Mouse (Mus musculus) fat pad, adult 2 months (tissue): ENCODE results near the gene Mettl16.
A peak's percentile ranks its signal among the peaks of the same experiment; 100 is the strongest.

Experiments used
- DNase-seq: peaks from one replicate; pipeline ENCODE4 v3.0.0-alpha.2; 2011; ENCODE audit warnings: low read depth, low spot score; ENCODE audit errors: extremely low read depth

Gene Mettl16

DNA sequence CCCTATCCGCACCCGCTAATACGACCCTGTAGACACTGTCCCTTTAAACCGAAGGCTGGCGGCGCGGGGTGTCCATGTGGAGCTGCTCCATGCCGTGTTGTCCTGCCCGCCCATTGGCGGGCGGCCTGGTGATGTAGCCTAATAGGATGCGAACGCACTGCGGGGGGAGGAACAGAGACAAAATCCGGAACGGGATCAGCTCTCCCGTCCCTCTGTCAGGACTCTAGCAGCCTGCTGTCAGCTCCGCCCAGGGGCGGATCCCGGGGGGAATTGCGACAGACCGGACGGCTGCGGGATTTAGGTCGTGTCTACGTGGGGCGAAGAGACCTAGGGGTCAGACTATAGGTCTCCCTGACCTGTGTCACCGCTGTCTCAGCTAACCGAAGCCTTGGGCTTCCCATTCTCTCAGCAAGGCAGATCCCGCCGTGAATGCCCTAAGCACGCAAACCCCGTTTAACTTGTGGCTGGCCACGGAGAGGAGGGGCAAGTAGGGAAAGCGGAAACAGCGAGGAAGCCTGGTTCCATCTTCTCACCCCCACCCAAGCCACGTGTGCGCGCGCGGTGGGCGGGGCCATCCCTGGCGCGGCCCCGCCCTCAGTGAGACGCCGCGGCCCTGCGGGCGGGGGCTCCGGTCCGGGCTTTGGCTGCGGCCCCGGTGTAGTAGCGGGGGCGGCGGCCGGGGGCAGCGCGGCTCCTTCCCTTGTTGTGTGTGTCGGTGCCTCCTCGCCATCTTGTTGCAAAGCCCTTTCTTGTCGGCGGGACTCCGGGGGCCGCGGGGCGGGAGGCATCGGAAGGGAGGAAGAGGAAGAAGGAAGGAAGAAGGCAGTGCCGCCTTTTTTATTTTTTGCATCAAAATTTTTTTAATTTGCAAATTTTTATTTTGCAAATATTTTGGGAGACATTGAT is 59.9 kb downstream of the Mettl16 start, which contains the start of gene Mnt:
Gene Mnt, plus strand, starts transcription at position 665 of the 906 bp plus-strand sequence.
- DNase-seq = peak; percentile 95

- DNase-seq = no peak
These were observed 60.6 kb downstream of the Mettl16 start for GRCm38 (mm10) chr11:74831191-74831605.

DNA sequence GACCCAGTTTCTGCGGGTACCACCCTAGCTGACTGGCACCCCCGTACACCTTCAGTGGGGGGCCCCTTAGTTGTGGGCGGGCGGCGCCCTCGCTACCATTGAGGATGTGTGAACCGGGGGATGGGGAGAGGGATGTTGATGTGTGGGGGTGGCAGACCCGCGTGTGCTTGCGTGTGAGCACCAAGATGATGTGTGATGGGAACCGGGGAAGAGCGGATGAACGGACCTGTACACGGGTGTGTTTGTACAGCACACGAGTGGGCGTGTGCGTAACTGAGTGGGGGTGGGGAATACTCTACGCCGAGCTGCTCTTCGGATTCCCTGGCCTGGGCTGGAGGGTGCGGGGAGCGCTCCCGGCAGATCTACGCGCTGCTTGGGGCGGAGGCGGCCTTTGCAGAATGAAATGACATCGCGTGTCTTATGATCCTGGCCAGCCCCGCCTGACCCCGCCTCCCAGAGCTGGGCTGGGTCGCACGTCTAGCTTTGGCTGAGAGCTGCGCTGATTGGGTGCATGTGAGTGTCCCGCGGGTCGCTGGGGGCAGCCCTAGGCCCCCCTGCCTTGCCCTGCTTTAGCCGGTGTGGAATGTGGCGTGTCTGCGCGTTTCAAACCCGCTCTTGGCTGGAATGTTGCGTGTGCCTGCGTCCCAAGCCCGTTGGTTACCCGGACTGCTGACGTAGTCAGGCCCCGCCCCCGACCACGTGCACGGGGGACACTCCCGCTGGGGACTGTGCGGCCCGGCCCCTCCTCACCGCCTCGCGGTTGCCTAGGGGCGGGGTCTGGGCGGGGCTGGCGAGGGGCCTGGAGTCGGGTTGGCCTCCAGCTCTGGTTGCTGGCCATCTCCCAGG is 61.2 kb downstream of the Mettl16 start:
- no peak for DNase-seq

GRCm38 (mm10) chr11:74832503-74833143 is 62.0 kb downstream of the Mettl16 start:
- no peak for DNase-seq

GRCm38 (mm10) chr11:74833536-74834358 is 63.1 kb downstream of the Mettl16 start:
- no peak for DNase-seq

- no peak for DNase-seq
These were observed 63.7 kb downstream of the Mettl16 start for GRCm38 (mm10) chr11:74834359-74834638.

GRCm38 (mm10) chr11:74834650-74835277 is 64.1 kb downstream of the Mettl16 start:
- DNase-seq = no peak

- no peak for DNase-seq
These were observed 65.1 kb downstream of the Mettl16 start for GRCm38 (mm10) chr11:74835593-74836224.

DNA sequence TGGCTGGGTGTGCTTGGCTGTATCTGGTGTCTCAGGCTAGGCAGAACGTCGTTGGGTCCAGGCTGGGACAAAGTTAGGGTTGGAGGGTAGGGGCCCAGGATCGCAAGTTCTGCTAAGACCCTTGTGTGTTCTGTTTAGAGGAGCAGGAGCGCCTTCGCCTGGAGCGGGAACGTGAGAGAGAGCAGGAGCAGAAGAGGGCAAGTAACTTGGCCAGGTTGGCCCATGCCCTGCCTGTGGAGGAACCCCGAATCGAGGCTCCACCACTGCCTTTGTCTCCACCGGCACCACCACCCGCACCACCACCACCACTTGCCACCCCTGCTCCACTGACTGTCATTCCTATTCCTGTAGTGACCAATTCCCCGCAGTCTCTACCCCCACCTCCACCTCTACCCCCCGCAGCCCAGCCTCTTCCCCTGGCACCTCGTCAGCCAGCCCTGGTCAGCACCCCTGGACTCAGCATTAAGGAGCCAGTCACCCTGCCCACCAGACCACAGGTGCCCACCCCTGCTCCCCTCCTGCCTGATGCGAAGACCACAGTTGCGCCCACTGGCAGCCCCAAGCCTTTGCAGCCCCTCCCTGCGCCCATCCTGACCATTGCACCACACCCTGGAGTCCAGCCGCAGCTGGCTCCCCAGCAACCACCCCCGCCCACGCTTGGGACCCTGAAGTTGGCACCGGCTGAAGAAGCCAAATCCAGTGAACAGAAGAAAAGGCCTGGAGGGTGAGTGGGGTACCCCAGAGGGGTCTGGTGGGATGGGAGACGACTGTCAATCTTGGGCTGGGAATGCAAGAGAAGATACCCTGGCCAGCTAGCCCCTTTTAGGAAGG is 65.8 kb downstream of the Mettl16 start:
- DNase-seq = no peak

DNA sequence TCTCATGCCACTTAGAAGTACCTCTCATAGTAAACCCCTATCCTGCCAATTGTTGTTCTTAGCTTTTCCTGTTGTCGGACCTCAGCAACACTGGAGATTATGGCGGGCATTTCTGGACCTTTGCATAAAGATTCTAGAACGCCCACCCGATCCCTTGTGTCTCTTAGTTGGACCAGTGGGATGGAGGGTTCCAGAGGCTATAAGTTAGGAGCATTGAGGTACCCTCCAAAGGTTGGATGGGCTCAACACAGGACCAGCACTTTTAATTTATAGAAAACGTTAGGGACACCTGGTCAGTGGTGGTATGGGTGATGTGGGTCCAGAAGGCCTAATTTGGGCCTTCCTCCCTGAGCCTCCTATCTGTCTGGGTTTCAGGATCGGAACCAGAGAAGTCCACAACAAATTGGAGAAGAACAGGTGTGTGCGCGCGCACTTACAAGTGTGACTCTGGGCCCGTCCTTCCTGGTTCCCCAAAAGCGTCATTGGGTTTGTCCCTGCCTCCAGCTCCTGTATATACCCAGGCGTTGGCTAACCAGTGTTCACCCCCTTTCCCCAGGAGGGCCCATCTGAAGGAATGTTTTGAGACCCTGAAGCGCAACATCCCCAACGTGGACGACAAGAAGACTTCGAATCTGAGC is 66.5 kb downstream of the Mettl16 start:
- DNase-seq = no peak

DNA sequence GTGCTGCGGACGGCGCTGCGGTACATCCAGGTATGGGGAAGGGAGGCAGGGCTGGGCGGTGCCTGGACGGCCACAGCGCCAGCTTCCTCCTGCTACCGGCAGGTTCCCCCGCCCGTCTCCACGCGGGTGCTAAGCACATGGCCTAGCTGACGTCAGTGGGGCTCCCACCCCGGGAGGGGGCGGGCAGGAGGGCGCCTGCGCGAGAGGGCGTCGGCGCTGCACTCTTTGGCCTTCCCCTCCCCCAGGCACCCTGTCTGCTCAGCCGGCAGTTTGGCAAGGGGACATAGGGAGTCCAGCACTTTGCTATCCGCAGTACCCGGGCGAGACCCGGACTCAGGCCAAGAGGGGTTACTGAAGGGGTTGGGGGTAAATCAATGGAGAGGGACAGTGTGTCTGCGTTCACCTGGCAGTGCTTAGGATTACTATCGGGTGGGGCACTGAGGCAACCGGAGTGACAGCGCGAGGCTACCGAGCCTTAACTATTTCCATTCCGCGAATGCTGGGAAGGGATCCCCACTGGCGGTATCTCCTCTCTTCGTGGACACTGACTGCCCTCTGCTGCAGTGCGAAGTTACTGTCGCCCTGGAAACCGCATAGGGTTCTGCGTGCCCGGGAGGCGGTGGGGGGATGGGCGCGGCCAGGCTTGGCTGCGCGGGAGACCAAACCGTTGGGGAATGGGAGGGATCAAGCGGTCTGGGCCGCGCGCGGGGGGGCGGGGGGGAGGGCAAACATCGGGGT is 67.2 kb downstream of the Mettl16 start:
- DNase-seq = no peak

DNA sequence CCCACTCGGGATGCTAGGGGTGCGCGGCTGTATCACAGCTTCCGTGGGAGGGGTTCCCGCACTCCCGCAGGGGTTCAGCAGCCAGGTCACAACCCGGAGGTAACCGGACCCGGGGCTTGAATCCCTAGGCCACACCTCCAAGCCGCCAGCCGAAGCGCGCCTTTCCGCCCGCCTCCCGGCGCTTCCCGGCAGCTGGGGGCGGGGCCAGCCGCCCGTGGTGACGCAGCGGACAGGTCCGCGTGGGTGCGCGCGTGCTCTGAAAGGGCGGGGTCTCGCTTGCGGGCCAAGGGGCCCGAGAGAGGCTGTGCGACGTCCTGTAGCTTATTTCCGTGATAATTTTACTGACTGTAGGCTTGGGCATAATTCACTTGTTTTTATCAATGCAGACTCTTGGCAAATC is 67.8 kb downstream of the Mettl16 start:
- DNase-seq = no peak

GRCm38 (mm10) chr11:74838971-74839370 is 68.3 kb downstream of the Mettl16 start:
- DNase-seq = no peak

DNA sequence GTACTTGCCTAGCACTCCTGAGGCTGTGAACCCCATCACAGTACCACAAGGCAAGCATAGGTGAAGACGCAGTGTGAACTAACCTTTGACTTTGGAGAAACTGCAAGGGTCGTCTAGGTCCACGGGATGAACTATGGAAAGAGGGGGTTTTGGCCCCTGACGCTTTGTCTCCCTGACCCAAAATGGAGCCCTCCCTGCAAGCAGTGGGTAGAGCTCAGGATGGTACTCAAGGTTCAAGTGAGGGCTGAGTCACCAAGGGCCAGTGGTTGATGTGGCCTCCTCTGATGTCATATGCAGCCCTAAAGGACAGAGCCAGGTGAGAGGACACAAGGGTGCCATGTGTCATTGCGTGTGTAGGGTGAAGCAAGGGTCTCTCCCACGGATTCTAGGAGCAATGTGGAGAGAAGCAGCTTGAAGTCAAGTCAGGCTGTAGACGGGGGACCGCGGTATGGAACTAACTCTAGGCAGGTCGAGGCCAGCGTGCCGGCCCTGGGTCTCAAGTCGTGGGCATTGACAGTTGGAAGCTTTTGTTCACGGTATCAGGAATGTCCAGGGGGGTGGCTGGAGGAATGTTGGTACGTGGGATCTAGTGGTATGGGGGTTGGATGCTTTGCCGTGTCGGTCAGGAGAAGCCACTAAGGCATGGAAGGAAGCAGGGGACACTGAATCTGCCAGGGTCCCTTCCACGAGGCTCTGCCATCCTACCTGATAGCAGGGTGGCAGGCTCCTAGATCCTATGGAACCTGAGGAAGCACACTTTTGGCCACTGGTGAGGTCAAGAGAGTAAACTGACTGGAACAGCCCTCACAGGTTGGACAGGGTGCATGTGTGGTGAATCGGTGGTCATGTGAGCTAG is 69.5 kb downstream of the Mettl16 start:
- no peak for DNase-seq

- no peak for DNase-seq
These were observed 70.1 kb downstream of the Mettl16 start for GRCm38 (mm10) chr11:74840739-74841138.

- no peak for DNase-seq
These were observed 70.7 kb downstream of the Mettl16 start for GRCm38 (mm10) chr11:74841366-74841765.

DNA sequence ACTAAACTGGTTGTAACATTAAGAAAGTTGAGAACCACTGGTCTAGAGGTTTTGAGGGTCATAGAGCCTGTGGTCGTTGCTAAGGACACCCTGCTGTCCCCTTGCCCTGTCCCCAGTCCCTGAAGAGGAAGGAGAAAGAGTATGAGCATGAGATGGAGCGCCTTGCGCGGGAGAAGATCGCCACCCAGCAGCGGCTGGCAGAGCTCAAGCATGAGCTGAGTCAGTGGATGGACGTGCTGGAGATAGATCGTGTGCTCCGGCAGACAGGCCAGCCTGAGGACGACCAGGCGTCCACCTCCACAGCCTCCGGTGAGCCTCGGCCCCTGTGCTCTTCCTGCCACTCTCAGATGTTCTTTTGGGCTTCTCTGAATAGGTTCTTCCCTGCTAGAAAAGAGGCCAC is 71.4 kb downstream of the Mettl16 start:
- DNase-seq = no peak
